Mouse (Mus musculus) myocyte (in vitro differentiated cells): ENCODE data around the gene Tspan11. TPM values are rescaled to one million over a fixed set of nuclear protein-coding genes. Genes with fewer than 3 reads are reported as not detected.

Experiments
- H3K27me3 ChIP-seq: one replicate; pipeline ENCODE4 v1.6.1; 2011; ENCODE audit not compliant: control insufficient read depth, insufficient read depth, insufficient read length
- H3K36me3 ChIP-seq: one replicate; pipeline ENCODE4 v1.6.1; 2011; ENCODE audit not compliant: control insufficient read depth, insufficient read depth
- H3K4me2 ChIP-seq: one replicate; pipeline ENCODE4 v1.6.1; 2011; ENCODE audit warnings: low read depth, control low read depth
- H3K4me3 ChIP-seq: one replicate; pipeline ENCODE4 v1.5.1; 2011; ENCODE audit warnings: mild to moderate bottlenecking, control low read depth, moderate library complexity
- H3K79me2 ChIP-seq: one replicate; pipeline ENCODE4 v1.6.1; 2011; ENCODE audit not compliant: control insufficient read depth, insufficient read depth
- H3ac ChIP-seq: one replicate; pipeline ENCODE4 v1.6.1; 2011; ENCODE audit not compliant: control insufficient read depth, insufficient read length
- CEBPB ChIP-seq: IDR thresholded peaks from 2 replicates; pipeline ENCODE4 v1.6.1; 2011; ENCODE audit warnings: mild to moderate bottlenecking, moderate library complexity; ENCODE audit not compliant: poor library complexity, insufficient read depth, severe bottlenecking
- E2F4 ChIP-seq: IDR thresholded peaks from one replicate; pipeline ENCODE4 v1.6.1; 2011; ENCODE audit warnings: mild to moderate bottlenecking, control low read depth, moderate library complexity; ENCODE audit not compliant: insufficient read depth
- MAX ChIP-seq: IDR thresholded peaks from one replicate; pipeline ENCODE4 v1.6.1; 2011; ENCODE audit warnings: low read depth, mild to moderate bottlenecking, control low read depth
- MYOD1 ChIP-seq, 3 experiments: IDR thresholded peaks; one replicate each; pipeline ENCODE4 v1.6.1; 2011; ENCODE audit warnings: control low read depth in 2 of 3, low read depth in 2 of 3, mild to moderate bottlenecking in 2 of 3, moderate library complexity in 1 of 3; ENCODE audit not compliant: insufficient read length in 2 of 3, control insufficient read depth in 1 of 3
- MYOG ChIP-seq, 3 experiments: IDR thresholded peaks; one replicate each; pipeline ENCODE4 v1.6.1; 2011; ENCODE audit warnings: control low read depth in 2 of 3, low read depth in 2 of 3, mild to moderate bottlenecking in 2 of 3; ENCODE audit not compliant: insufficient read length in 2 of 3, control insufficient read depth in 1 of 3, insufficient read depth in 1 of 3
- POLR2A ChIP-seq: IDR thresholded peaks from one replicate; pipeline ENCODE4 v1.6.1; 2011; ENCODE audit warnings: low read depth, mild to moderate bottlenecking, control low read depth, moderate library complexity; ENCODE audit not compliant: insufficient read length
- POLR2AphosphoS2 ChIP-seq: IDR thresholded peaks from one replicate; pipeline ENCODE4 v1.6.1; 2011; ENCODE audit warnings: low read depth, control low read depth; ENCODE audit not compliant: insufficient read length
- REST ChIP-seq: IDR thresholded peaks from one replicate; pipeline ENCODE4 v1.6.1; 2011; ENCODE audit warnings: mild to moderate bottlenecking, control low read depth, moderate library complexity; ENCODE audit not compliant: insufficient read depth, insufficient read length
- SRF ChIP-seq: IDR thresholded peaks from one replicate; pipeline ENCODE4 v1.6.1; 2011; ENCODE audit warnings: low read depth; ENCODE audit not compliant: control insufficient read depth, insufficient read length
- TCF12 ChIP-seq: IDR thresholded peaks from one replicate; pipeline ENCODE4 v1.6.1; 2011; ENCODE audit warnings: mild to moderate bottlenecking, control low read depth; ENCODE audit not compliant: poor library complexity, insufficient read depth, severe bottlenecking
- TCF3 ChIP-seq: IDR thresholded peaks from one replicate; pipeline ENCODE4 v1.6.1; 2011; ENCODE audit warnings: low read depth, control low read depth; ENCODE audit not compliant: insufficient read length
- USF1 ChIP-seq: IDR thresholded peaks from one replicate; pipeline ENCODE4 v1.6.1; 2011; ENCODE audit warnings: low read depth, mild to moderate bottlenecking, control low read depth, moderate library complexity
- polyA plus RNA-seq: library from polyadenylated mRNA; unstranded; fragments of >200 nt; fragmentation: generic; extraction: Trizol; gene quantifications from one replicate; pipeline ENCODE4 v1.2.1, GENCODE M21; 2012; ENCODE audit warnings: missing spikeins

The Tspan11 gene
- polyA plus RNA-seq, 1 experiment = 1.6 TPM

- H3K27me3 ChIP-seq = no peaks in the 10 kb centered on the region
- peak overlapping the region; percentile 24 for H3K4me2 ChIP-seq
- TF ChIP-seq MYOG (IDR thresholded peaks at IDR 0.05; ENCODE audit: control insufficient read depth in 1 of 3, insufficient read depth in 1 of 3, insufficient read length in 2 of 3, low read depth in 2 of 3) (no peak), CEBPB (no peak)
- H3K4me3 ChIP-seq = no peak overlapping the region
- H3K79me2 ChIP-seq = no peaks in the 10 kb centered on the region
- H3ac ChIP-seq = no peak overlapping the region
- no peaks in the 10 kb centered on the region for H3K36me3 ChIP-seq
Measured at GRCm38 (mm10) chr6:127846521-127846920, 40.9 kb upstream of the Tspan11 start.

GRCm38 (mm10) chr6:127849496-127849895, 37.9 kb upstream of the Tspan11 start:
- Histone ChIP-seq H3K4me3 (no peak overlapping the region), H3K79me2 (no peaks in the 10 kb centered on the region), H3K27me3 (no peaks in the 10 kb centered on the region), H3K4me2 (no peak overlapping the region), H3K36me3 (no peaks in the 10 kb centered on the region), H3ac (no peak overlapping the region)
- TF ChIP-seq CEBPB = no peak
- TF ChIP-seq REST = no peak
- TF ChIP-seq POLR2A = no peak
- TF ChIP-seq MAX = no peak
- TF ChIP-seq USF1 = no peak
- no peak for TF ChIP-seq TCF12
- TF ChIP-seq MYOD1 (IDR thresholded peaks at IDR 0.05; ENCODE audit: control insufficient read depth in 1 of 3, insufficient read length in 2 of 3, low read depth in 2 of 3) = no peak

- H3K4me3 ChIP-seq = no peak overlapping the region
- H3K79me2 ChIP-seq = no peaks in the 10 kb centered on the region
- H3ac ChIP-seq = no peak overlapping the region
- TF ChIP-seq CEBPB = no peak
- TF ChIP-seq MAX = no peak
- TF ChIP-seq POLR2A = no peak
- no peak for TF ChIP-seq MYOD1 (IDR thresholded peaks at IDR 0.05; ENCODE audit: control insufficient read depth in 1 of 3, insufficient read length in 2 of 3, low read depth in 2 of 3)
- no peak for TF ChIP-seq TCF12
- no peak for TF ChIP-seq REST
- TF ChIP-seq SRF = no peak
- TF ChIP-seq MYOG (IDR thresholded peaks at IDR 0.05; ENCODE audit: control insufficient read depth in 1 of 3, insufficient read depth in 1 of 3, insufficient read length in 2 of 3, low read depth in 2 of 3) = no peak
- TF ChIP-seq POLR2AphosphoS2 = no peak
- no peak for TF ChIP-seq USF1
- no peak for TF ChIP-seq TCF3
- no peak for TF ChIP-seq E2F4
- no peak overlapping the region for H3K4me2 ChIP-seq
- no peaks in the 10 kb centered on the region for H3K27me3 ChIP-seq
- H3K36me3 ChIP-seq = no peaks in the 10 kb centered on the region
Measured at GRCm38 (mm10) chr6:127851611-127852010, 35.8 kb upstream of the Tspan11 start.

- H3ac ChIP-seq = no peak overlapping the region
Measured at GRCm38 (mm10) chr6:127853241-127853640, 34.1 kb upstream of the Tspan11 start.

GRCm38 (mm10) chr6:127853771-127854687, 33.4 kb upstream of the Tspan11 start:
- Histone ChIP-seq H3K79me2 (no peaks in the 10 kb centered on the region), H3K36me3 (no peaks in the 10 kb centered on the region), H3ac (no peak overlapping the region), H3K4me2 (no peak overlapping the region), H3K4me3 (no peak overlapping the region), H3K27me3 (no peaks in the 10 kb centered on the region)
- TF ChIP-seq MYOG (IDR thresholded peaks at IDR 0.05; ENCODE audit: control insufficient read depth in 1 of 3, insufficient read depth in 1 of 3, insufficient read length in 2 of 3, low read depth in 2 of 3) (no peak), CEBPB (no peak), MYOD1 (IDR thresholded peaks at IDR 0.05; ENCODE audit: control insufficient read depth in 1 of 3, insufficient read length in 2 of 3, low read depth in 2 of 3) (no peak), REST (no peak), POLR2A (no peak), SRF (no peak), TCF3 (no peak), USF1 (no peak), POLR2AphosphoS2 (no peak), MAX (no peak), E2F4 (no peak), TCF12 (no peak)

More at GRCm38 (mm10) chr6:127853241-127853640, 34.1 kb upstream of the Tspan11 start:
- Histone ChIP-seq H3K79me2 (no peaks in the 10 kb centered on the region), H3K36me3 (no peaks in the 10 kb centered on the region), H3K27me3 (no peaks in the 10 kb centered on the region), H3K4me3 (no peak overlapping the region), H3K4me2 (no peak overlapping the region)
- TF ChIP-seq USF1 (no peak), CEBPB (no peak), MYOD1 (IDR thresholded peaks at IDR 0.05; ENCODE audit: control insufficient read depth in 1 of 3, insufficient read length in 2 of 3, low read depth in 2 of 3) (no peak), MYOG (IDR thresholded peaks at IDR 0.05; ENCODE audit: control insufficient read depth in 1 of 3, insufficient read depth in 1 of 3, insufficient read length in 2 of 3, low read depth in 2 of 3) (no peak), REST (no peak), E2F4 (no peak), TCF3 (no peak), MAX (no peak), TCF12 (no peak), POLR2AphosphoS2 (no peak)
